Mouse (Mus musculus) ovary, postnatal 14 days (tissue): ENCODE results near the gene Pcp4.

ENCODE experiments used
- DNase-seq: peaks from one replicate; pipeline ENCODE4 v3.0.0; 2022; ENCODE audit warnings: low spot score

Pcp4 gene

DNA sequence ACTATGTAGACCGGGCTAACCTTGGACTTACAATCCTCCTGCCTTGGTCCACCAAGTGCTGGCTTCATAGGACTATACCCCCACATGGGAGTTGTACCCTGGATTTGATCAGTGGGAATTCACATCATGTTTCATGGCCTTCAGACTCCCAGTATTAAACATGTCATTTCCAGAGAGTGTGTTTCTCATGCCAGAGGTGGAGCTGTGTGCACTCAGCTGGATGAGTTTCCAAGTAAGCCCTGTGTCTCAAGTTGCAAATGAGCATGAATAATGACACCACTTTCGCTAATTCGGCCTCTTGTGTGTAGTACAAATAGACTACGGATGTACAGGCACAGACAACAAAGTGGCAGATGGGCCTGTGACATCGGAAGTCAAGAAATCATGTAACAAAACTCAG is 20.6 kb downstream of the Pcp4 start:
- no peak for DNase-seq

DNA sequence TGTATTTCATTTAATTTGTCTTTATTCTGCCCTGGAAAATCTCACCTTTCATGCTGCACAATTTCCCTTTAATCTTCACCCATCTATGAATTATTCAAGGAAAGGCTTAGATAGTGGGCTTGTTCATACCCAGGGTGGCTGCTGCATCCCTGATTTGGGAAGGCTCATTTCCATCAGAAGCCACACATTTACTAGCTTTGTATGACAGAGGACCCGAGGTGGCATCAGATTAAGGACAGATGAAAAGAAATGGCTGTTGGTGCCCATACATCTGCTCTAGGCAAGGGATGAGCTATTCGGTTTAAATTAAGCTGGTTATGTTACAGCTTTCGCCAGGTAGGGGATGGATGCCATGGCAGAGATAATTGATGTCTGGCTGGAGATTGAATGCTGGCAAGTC is 24.1 kb downstream of the Pcp4 start:
- no peak for DNase-seq

DNA sequence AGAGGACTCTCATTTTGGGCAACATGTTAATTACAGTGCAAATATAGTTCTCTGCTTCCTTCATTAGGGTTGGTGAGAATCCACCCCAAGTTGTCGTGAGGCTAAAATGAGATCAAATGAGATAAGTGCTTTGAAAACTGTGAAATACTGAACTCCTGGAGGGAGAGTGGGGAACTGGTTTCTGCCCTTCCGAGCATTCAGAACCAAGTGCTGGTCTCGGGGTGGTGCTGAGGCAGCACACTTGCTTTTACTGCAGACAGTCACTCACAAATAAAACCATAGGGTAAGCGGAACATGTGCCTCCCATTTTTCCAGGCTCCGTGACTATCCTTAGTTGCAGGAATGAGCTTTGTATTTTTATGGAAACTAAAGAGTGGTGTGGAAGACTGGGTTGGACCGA is 26.7 kb downstream of the Pcp4 start:
- no peak for DNase-seq

DNA sequence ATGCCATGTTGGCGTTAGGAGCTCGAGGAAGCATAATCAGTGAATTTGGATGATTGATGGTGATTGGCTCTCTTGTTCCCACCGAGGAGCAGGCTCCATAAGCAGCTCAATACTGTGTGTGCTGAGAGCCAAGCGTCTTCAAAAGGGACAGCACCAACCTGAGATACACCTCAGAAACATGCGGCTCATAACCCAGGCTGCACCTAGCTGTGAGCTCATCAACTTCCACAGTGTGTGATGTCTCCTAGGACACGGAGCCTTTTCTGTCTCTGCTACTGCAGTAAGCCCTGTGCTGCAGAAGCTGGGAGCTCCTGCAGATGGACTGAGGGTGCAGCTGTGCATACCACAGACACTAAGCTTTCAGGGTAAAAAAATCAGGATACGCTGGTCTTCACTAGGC is 31.5 kb downstream of the Pcp4 start:
- no peak for DNase-seq

GRCm38 (mm10) chr16:96501241-96501640 is 33.8 kb downstream of the Pcp4 start:
- DNase-seq = no peak

- DNase-seq = no peak
Observed at GRCm38 (mm10) chr16:96502586-96502985, 35.2 kb downstream of the Pcp4 start.

GRCm38 (mm10) chr16:96514466-96514865 is 47.1 kb downstream of the Pcp4 start:
- no peak for DNase-seq

DNA sequence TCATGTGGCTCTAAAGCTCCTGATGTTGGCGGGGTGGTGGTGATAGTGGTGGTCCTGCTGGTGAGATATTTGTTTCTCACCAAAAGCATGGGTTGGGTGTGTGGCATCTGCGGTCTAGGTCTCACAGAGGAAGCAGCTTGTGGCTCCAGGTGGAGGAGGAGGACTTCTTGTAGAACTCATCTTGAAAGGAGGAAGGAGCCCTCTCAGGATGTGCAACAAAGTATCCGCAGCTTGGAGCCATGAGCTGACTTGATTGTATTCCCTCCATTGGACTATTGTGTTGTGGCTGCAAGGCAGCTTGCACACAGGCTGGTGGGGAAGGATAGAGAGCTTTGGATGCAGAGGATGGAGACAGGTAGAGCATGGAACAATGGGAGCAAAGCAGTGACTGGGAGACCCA is 60.1 kb downstream of the Pcp4 start:
- no peak for DNase-seq

- no peak for DNase-seq
Observed at GRCm38 (mm10) chr16:96528471-96528870, 61.1 kb downstream of the Pcp4 start.

DNA sequence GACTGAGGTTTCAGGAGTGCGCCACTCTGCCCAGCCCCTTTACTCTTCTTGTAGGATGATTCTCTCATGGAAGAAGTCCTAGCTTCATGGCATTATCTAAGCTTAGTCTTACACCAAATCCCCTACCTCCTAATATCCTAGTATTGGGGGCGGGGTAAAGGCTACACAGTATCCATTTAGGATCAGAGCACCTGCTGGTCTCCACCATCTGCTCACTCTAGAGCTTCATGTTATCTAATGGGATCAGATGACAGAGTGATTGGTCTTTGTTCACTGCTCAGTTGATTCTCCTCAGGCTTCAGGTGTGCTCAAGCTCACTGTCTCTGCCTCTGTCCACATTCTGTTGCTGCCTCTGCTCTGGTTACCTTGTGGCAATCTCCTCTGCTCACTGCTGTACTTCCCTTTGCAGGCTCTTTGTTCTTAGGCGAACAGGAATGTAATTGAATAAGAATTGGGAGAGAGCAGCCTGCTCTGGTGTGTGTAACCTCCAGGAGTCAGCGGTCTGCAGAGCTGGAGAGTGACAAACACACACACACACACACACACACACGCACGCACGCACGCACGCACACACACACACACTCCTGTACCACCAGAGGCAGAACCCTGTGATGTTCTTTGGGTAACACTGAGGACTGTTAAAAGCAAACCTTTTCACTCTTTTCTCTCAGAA is 62.6 kb downstream of the Pcp4 start:
- no peak for DNase-seq

DNA sequence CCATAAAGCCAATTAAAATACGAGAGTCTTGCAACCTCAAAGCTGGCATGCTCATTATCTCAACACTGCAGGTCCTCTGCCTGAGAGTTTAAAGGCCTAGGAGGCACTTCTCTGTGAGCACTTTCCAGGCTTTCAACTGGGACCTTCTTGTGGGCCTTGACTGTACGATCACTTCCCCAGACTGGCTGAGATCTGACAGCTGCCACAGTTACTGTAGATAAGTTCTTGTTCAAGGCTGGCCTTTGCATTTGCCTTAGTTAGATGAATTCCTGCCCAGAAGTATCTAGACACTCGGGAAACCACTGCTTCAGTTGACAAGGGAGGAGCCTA is 63.1 kb downstream of the Pcp4 start:
- DNase-seq = no peak

- DNase-seq = no peak
Observed at GRCm38 (mm10) chr16:96531029-96531428, 63.6 kb downstream of the Pcp4 start.

DNA sequence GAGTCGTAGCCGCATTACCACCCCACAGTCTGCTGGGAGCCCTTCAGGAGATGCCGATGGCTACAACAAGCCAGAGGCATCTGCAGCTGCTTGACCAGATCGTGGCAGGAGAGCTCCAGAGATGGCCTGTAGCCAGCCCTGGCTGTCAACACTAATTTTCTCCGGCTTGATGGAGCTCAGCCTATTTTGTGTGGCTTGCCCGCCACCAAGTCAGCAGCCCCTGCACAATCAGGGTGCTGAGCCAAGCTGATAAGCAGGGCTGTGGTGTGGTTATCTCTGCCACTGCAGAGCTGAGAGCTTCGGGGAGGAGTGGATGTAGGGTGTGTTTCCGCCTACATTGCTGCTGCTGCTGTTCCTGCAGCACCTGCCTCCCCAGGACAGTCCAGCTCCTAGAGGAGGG is 66.3 kb downstream of the Pcp4 start:
- peak; percentile 9 for DNase-seq

DNA sequence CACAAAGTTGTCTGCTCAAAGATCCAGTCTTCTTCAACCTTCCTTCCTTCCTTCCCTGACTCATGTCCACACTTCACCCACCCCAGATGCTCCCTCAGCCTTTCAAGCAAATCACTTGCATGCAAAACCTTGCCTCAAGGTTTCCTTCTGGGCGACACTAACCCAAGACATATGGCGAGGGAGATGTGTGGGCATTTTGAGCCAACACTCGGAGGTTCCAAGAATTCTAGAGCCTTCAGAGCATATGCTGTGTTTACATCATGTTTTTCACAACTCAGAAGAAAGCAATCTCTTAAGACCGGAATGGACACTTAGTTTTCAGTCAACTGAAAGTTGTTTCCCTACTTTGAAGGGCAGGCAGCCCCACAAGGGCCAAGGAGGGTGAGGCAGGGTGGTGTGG is 67.9 kb downstream of the Pcp4 start:
- DNase-seq = no peak

DNA sequence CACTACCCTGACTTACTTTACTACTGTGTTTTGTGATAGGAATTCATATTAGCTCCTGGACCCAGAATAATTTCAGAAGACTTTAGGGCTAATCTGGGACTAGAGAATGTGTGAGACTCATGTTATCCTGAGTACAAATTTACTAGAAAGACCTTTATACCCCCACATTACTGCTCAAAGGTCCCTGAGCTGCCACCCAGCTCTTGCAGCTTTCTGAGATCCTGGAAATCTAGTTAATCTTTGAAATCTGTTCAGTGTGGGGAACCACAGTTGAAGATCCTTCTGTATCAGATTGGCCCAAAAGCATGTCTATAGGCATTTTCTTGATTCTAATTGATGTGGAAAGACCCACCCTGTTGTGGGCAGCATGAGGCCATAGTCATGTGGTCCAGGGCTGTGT is 69.0 kb downstream of the Pcp4 start:
- DNase-seq = no peak

- no peak for DNase-seq
Observed at GRCm38 (mm10) chr16:96539091-96539490, 71.7 kb downstream of the Pcp4 start.

- no peak for DNase-seq
Observed at GRCm38 (mm10) chr16:96541056-96541455, 73.7 kb downstream of the Pcp4 start.

DNA sequence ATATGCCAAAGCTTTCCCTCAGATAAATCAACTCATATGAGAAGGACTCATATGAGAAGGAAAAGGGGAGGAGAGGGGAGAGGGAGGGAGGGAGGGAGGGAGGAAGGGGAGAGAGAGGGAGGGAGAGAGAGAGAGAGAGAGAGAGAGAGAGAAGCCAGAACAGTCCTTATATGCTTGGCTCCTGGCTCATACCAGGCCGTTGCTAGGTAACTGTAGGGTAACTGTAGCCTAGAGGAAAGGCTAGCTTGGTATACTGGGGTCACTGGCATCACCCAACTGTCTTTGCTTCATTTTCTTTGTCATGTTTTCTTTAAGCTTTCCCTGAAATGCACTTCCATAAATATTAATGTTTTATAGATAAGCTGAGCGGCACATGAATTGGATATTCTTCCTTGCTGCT is 85.3 kb downstream of the Pcp4 start:
- no peak for DNase-seq

- no peak for DNase-seq
Observed at GRCm38 (mm10) chr16:96555412-96555811, 88.0 kb downstream of the Pcp4 start.

DNA sequence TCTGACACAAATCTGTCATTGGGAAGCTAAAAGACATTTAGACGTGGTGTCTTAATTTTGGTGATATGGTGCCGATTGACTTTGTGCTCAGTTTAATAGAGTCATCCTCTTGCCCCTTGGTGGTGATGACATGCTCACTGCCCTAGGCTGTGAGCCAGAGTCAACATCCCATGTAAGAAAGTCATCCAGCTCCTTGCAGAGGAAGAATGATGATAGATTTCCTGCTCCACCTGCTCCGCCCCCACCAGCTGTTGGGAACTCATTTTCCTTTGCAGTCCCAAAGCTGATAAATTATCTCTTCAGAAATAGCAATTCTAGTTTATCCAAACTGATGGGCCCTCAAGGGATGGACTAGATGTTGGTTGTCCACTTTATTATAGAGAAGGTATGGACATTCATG is 89.2 kb downstream of the Pcp4 start:
- DNase-seq = no peak

- no peak for DNase-seq
Observed at GRCm38 (mm10) chr16:96558341-96558740, 90.9 kb downstream of the Pcp4 start.

GRCm38 (mm10) chr16:96559796-96560195 is 92.4 kb downstream of the Pcp4 start:
- no peak for DNase-seq

- DNase-seq = no peak
Observed at GRCm38 (mm10) chr16:96563350-96564257, 96.2 kb downstream of the Pcp4 start.

DNA sequence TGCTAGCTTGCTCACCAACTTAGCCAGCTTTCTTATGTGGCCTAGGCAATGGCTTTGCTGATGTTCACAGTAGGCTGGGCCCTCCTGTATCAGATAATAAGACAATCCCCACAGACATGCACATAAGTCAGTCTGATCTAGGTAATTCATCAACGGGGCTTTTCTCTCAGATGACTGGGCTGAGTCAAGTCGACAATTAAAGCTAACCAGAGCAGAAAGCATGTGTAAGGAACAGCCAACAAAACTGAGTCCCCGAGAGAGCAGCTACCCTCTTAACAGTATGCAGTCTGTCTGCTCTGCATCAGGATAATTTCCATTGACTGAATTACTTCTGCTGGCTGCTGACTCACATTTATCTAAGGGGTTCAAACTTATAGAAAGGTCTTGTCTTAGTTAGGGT is 100.0 kb downstream of the Pcp4 start:
- no peak for DNase-seq
